Mouse (Mus musculus): ENCODE measurements around the gene Gm49403.
"Not testable (repeated sequence)": the region's sequence is repeated elsewhere in the genome, so short reads cannot be mapped to it uniquely, and the experiment has no call there.

Gene Gm49403

DNA sequence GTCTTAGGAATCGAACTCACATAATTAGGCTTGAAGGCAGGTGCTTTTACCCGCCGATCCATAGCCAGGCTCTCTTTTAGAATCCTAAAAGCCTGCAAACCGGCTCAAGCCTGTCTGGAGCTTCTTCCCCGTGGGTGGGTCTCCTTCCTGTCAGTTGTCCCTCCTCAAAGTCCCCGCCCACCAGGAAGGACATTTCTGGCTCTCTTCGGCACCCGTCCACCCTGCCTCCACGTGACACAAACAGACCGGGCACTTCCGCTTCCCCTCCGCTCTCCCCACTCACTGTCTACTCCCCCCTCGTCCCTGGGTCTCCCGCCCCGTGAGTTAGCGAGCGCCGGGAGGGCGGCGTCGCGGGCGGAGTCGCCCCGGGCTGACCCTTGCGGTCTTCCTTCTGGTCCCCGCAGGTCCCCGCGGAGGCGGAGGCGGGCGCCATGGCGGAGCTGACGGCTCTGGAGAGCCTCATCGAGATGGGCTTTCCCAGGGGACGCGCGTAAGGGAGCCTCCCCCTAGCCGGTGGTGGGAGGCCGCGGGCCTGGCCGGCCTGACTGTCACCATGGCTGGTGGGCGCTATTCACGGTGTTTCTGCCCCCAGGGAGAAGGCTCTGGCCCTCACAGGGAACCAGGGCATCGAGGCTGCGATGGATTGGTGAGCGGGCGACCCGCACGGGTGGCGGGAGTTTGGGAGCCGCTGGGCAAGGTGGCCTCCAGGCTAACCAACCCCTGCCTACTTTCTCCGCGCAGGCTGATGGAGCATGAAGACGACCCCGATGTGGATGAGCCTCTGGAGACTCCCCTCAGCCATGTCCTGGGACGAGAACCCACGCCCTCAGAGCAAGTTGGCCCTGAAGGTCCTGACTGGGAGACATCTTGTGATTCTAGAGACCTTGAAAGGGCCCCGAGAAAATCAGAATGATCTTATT is 12.2 kb upstream of the Gm49403 start, which contains the start of gene Ubxn1:
TSS of gene Ubxn1 (plus strand) at position 230 of the 920 bp plus-strand sequence.
- DNase-seq (ENCODE audit: extremely low spot score): peak; percentile 97

DNA sequence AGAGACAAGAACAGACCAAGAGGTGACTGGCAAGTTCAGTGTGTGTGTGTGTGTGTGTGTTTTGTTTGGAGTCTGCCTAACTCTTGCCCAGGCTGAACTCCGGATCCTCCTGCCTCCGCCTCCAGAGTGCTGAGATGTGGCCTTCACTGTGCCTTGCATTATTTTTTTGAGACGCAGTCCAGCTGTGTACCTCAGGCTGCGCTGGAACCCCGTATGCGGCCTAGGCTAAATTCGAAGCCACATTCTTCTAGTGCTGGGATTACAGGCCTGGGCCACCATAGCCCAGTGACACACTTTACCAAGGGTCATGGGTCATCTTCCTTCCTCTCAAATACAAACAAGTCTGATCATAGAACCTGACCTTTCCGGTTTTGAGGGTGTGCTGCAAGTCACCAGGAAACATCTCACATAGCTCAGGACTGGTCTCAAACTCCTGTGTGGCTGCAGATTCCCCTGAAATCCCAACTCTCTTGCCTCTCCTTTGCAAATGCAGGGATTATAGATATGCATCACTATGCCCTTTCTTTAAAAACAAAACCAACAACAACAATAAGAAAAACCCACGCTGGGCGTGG is 11.4 kb upstream of the Gm49403 start:
- DNase-seq (ENCODE audit: extremely low spot score): no peak

DNA sequence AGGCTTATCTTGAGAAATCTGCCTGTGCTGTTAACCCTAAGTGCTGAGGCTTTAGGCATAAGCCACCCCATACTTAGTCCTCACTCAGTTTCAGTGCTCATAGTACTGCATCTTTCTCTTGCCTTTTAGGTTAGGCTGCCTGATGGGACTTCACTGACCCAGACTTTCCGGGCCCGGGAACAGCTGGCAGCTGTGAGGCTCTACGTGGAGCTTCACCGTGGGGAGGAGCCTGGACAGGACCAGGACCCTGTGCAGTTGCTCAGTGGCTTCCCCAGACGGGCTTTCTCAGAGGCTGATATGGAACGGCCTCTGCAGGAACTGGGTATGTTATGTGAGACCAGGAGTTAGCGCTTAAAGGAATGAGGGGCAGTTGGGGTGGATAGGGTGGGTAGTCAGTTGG is 8.7 kb upstream of the Gm49403 start:
- no peak for DNase-seq (ENCODE audit: extremely low spot score)

DNA sequence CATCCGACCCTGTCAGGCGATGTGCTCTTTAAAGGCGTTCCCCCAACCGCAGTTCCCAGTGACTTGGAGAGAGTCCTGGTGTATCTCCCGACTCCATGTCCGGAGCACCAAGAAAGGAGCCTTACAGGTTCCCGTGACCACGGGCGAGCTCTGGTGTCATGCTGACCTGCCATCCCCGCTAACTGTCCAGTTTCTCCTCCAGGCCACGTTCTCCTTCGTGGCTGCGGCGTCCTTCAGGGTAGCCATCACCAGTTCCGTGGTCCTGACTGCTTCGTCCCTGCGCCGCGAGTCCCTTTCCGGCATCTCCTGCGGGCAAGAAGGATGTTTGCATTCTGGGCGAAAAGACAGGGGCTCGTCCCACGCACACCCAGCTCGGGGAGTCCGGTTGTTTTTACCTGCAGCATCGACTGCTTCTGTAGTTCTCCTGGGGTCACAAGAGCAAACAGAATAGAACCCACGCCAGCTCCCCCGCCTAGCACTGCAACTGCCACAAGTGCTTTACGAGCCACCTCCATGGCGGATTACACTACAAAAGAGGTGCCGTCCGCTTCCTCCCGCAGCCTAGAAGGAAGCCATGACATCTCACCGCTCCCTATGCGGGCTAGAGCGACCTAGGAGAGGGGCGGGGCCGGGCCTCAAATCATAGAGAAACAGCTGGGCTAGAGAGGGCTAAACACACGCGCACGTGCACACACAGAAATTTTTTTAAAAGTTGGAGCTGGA is 3.3 kb upstream of the Gm49403 start, which contains the start of gene Uqcc3:
TSS of gene Uqcc3 (minus strand) at position 613 of the 723 bp plus-strand sequence.
- peak; percentile 88 for DNase-seq (ENCODE audit: extremely low spot score)

DNA sequence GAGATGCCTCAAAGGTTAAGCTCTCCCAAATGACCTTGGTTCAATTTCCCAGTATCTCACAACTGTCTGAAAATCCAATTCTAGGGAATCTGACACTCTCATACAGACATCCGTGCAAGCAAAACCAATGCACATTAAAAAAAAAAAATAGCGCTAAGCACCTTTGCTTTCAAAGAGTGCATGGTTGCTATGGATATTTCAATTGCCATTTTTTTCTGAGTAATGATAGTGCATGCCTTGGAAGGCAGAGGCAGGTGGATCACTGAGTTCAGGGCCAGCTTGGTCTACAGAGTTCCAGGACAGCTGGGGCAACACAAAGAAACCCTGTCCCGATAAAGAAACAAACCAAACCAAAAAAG is 2.7 kb upstream of the Gm49403 start:
- DNase-seq (ENCODE audit: extremely low spot score): no peak

DNA sequence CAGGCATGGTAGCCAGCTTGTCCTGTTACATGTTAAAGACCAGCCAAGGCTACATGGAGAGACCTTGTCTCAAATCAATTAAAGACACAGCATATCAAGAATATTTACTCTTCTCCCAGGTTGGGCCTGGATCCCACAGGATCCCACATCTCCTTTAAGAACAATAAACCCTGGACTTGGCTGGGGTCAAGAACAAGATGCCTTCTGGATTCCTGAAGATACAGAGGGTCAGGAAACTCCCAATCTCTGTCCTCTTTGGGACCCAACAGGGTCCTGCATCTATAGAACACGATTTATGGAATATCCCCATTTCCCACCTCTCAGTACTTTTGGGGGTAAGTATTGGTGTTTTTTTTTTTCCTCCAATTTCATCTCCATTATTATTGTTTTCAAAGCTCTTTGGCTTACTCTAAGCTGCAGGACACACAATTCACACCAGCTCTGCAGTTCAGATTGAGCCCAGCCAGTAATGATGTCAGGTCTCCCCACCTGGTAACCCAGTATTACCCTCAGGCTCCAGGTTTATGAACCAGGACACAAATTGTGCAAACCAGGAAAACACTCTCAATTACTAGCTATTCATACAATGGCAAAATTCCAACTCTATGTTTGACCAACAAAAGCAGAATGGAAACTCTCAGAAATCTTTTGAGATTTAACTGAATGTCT is 3.3 kb downstream of the Gm49403 start:
- DNase-seq (ENCODE audit: extremely low spot score): peak; percentile 54

DNA sequence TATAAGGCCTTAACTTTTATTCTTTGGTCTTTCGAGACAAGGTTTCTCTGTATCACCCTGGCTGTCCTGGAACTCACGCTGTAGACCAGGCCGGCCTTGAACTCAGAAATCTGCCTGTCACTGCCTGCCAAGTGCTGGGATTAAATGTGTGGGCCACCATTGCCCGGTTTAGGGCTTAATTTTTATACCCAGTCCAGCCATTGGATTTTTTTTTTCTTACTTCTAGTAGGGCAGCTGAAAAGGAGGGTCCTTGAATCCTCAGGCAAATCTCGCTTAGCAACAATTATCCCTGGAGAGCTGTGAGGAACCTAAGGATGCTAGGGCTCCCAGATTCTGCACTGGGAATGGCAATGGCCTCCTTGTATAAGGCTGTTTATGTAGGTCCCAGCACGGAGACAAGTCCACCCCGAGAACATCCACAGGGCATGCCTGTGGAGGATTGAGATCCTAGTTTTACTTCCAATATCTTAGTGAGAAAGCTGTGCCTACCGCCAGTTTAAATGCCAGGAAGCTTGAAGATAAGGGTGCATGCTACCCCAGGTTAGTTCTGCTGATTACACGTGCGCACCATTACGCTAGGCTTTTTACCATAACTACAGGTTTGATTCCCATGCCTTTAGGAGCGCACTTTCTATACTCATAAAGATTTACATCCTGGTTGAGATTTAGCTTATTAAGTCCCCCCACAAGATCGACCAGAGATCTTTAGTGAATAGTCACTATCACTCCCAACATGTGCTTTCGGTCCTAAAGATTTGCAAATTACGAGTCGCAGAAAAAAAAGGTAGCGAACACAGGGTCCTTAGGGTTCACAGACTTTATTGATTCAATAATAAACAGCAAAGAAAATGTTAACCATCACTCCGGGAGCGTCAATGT is 4.1 kb downstream of the Gm49403 start:
- peak; percentile 40 for DNase-seq (ENCODE audit: extremely low spot score)

DNA sequence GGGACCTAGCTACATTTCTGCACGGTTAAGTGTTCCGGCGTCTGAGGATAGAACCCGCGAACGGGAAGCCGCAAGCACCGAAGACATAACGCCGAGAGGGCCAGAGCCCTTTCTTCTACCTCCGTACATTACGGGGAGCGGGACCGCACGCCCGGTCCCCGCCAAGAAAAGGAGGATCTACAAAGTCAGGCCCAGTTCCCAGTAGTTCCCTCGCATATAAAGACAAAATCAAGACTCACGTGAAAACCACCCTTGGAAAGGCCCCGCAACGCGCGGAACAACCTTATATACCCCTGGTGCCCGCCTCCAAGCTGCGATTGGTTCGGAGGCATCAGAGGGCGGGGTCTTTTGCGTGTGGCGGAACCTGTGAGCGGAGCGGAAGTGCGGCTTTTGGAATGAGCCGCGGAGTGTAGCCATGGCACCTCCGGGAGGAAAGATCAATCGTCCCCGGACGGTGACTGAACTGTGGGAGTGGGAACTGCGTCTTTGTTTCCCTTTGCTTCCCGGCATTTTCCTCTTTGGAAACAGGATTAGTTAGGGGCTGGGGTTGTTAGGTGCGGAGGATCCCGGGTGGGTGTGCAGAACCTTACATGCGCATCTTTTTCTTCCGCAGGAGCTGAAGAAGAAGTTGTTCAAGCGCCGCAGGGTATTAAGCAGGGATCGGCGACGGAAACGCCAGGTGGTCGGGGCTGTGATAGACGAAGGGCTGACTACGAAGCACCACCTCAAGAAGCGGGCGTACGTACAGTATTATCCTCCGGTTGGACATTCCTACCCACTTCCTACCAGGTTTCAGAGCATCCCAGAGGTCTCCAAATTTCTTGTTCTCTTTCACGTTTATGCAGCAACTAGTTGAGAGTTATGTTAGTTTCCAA is 5.0 kb downstream of the Gm49403 start, which contains the start of the genes 1810009A15Rik and Gm49416:
TSS of gene 1810009A15Rik (plus strand) at position 343 of the 875 bp plus-strand sequence.
TSS of gene Gm49416 (plus strand) at position 416 of the 875 bp plus-strand sequence.
- peak; percentile 97 for DNase-seq (ENCODE audit: extremely low spot score)

DNA sequence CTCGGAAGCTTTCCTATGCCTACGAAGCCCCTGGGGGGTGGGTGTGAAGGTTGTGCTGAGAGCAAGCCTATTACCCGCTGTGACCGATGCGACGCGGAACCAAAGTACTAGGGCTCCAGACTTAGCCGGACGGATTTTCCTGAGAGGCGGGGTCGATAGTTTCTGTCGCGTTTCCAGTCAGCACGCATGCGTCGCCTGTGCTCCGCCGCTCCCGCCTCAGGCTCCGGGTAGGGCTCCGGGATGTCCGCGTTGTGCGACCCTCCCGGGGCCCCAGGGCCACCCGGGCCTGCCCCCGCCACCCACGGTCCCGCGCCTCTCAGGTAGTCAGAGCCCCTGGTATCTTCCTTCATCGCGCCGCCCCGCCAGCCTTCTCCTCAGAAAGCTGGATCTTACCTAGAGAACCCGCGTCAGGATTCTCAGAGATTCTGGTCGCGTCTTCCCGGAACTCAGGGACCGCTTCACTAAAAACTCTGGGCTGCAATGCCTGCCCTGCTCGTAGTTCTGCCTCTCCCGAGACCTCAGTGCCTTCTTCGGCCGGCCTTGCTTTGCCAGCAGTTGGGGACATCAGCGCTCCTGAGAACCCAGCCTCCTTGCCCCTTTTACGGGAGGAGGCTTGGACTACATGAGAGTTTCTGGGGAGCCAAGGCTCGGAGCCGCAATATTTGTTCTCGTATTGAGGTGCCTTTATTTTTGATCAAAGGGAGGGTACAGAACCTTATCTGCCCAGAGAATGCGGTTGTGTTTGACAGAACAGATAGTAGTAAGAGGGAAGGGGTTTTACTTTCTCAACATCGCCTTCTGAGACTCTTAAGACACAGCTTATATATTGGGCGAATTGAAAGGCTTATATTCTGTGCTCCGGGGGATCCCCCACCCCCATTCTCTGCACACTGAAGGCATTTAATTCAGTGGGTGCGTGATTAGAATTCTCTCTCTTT is 9.4 kb downstream of the Gm49403 start, which contains the start of gene Ints5:
TSS of gene Ints5 (plus strand) at position 177 of the 938 bp plus-strand sequence.
- peak; percentile 90 for DNase-seq (ENCODE audit: extremely low spot score)

DNA sequence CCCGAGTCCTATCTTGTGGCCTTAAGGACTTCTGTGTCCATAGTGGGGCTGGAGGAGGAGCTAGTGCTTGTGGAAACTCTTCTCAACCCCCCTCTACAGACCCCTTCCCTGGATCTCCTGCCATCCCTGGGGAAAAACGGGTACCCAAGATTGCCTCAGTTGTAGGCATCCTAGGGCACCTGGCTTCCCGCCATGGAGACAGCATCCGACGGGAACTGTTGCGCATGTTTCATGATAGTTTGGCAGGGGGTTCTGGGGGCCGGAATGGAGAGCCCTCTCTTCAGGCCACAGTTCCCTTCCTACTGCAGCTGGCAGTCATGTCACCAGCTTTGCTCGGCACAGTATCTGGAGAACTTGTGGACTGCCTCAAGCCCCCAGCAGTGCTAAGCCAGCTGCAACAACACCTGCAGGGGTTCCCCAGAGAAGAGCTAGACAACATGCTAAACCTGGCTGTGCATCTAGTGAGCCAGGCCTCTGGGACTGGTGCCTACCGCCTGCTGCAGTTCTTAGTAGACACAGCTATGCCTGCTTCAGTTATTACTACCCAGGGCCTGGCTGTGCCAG is 11.7 kb downstream of the Gm49403 start:
- DNase-seq (ENCODE audit: extremely low spot score): no peak

DNA sequence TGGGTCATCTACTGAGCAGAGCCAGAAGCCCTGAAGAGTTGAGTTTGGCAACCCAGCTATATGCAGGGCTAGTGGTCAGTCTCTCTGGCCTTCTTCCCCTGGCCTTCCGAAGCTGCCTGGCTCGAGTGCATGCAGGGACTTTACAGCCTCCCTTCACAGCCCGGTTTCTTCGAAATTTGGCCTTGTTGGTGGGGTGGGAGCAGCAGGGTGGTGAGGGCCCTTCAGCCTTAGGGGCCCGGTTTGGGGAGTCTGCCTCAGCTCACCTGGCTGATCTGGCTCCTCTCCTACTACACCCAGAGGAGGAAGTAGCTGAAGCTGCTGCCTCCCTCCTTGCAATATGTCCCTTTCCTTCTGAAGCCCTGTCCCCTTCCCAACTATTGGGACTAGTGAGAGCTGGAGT is 12.5 kb downstream of the Gm49403 start:
- DNase-seq (ENCODE audit: extremely low spot score): not testable (repeated sequence)

DNA sequence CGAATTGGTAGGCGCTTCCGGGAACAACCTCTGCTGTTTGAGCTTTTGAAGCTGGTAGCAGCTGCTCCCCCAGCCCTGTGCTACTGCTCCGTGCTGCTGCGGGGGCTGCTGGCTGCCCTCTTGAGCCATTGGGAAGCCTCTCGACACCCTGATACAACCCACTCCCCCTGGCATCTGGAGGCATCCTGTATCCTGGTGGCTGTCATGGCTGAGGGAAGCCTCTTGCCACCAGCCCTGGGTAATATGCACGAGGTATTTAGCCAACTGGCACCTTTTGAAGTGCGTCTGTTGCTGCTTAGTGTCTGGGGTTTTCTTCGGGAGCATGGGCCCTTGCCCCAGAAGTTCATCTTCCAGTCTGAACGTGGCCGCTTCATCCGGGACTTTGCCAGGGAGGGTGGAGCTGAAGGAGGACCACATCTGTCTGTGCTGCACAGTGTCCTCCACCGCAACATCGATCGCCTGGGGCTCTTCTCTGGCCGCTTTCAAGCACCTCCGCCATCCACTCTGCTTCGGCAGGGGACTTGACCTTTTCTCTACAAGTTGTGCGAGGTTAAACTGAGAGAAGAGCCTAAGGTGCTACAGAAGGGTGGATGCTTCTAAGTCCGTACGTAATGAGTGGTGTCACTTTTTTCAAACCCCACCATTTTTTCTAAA is 13.6 kb downstream of the Gm49403 start:
- DNase-seq (ENCODE audit: extremely low spot score): peak; percentile 37

DNA sequence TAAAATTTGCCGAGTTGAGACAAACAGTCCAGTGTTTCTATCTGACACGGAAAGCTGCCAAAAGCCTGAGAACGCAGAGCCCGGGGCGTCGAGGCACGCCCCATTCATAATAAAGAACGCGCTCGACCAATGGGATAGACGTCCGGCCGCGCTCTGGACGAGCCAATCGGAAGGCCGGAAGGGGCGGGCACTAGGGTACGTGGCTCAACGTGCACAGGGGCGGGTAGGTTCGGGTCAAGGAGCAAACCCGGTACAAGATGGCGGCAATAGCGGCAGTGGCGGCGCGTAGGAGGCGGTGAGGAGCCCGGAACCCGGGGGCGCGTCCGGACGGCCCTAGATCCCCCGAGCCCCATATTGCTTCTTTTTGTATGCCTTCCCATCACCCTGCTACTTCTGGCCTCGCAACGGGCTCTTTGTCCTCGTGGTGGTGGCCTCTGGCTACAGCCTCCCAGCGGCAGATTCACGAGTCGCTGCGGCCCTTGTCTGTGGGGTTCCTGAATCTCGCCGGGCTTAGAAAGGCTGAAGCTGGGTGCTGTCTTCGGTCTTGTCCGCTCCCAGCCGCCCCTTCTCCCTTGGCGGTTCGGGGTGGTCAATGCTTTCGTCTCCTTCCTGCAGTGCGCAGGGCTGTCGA is 14.2 kb downstream of the Gm49403 start, which contains the start of gene Ganab:
TSS of gene Ganab (plus strand) at position 207 of the 631 bp plus-strand sequence.
- DNase-seq (ENCODE audit: extremely low spot score): peak; percentile 95

DNA sequence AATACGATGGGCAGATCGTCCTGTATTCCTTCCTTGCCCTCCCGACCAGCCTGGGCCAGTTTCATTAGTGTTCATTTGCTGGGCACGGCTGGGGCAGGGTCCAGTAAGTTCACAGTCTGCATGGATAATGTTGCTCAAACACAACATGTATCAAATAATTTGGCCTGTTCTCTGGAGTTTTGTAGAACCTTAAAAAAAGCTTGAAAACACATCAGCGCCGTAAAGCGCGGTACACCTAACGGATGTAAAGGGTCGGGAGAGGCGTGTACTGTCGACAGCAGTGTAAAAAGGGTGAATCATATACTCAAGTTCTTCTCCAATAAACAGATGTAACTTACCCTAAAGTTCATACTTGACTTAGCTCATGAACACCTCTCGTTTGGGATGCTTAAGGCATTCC is 14.8 kb downstream of the Gm49403 start:
- no peak for DNase-seq (ENCODE audit: extremely low spot score)

DNA sequence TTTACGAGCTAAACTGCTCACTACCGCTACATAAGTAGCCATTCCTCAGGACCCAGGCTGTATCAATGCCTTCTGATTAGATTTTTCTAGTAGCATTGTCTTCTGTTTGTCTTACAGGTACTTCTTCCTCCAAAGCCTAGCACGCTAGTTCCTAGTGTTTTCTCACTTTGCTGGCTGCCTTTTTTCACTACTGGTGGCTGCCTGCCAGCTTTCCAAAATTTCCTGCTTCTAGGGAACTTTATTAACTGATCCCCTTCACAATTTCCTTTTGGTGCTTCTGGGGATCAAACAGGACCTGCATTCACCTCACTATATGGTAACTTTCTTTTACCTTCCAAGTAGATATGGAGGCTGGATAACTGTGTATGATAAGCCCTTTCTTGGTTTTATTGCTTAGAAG is 15.3 kb downstream of the Gm49403 start:
- DNase-seq (ENCODE audit: extremely low spot score): no peak

DNA sequence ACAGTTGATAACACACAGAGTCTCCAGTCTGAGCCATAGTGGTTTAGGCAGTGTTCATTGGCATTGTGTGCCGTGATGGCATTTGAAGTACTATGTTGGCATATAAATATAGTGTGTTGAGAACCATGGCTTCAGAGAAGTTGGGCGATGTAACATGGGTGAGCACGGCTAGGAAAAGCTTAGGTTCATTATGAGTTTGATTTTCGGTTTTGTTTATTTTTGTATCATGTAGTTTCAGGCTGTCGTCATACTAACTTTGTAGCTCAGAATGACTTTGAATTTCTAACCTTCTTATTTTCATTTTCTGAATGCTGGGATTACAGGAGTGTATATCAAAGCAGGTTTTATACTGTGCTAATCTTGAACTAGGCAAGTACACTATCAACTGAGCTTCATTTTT is 19.7 kb downstream of the Gm49403 start:
- DNase-seq (ENCODE audit: extremely low spot score): no peak

DNA sequence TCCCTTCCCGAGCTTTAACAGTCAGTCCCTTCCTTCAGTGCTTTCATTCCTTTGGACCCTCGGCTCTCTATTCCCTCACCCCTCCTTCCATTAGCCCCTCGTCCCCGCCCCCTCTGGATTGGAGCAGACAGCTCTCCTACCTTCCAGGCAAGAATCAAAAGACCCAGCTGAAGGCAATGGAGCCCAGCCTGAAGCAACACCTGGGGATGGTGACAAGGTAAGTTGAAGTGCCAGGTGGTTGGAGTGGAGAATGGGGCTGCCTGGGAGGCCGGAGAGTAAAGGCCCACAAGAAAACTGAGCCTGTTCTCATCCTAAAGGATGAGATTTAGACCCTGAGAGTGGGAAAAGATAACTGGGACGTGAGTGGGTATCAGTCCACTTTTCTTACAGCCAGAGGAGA is 24.8 kb downstream of the Gm49403 start:
- no peak for DNase-seq (ENCODE audit: extremely low spot score)
